Mouse (Mus musculus): ENCODE data around the gene Abhd14a. TPM values are rescaled to one million over a fixed set of nuclear protein-coding genes. Genes with fewer than 3 reads are reported as not detected.
A peak's percentile ranks its signal among the peaks of the same experiment; 100 is the strongest.

The Abhd14a gene
- polyA plus RNA-seq, 1 experiment from 2014 or later: 87.0 TPM

- peak; percentile 77 for ATAC-seq (ENCODE audit: insufficient number of reproducible peaks, low FRiP score, low TSS enrichment, low read depth)
- H3K4me3 ChIP-seq (replicated peaks): peak overlapping the region; percentile 18
Measured at GRCm38 (mm10) chr9:106421865-106422160, 25.7 kb downstream of the Abhd14a start.

GRCm38 (mm10) chr9:106421033-106421864 is 26.2 kb downstream of the Abhd14a start:
- Histone ChIP-seq H3K27me3 (no peaks in the 10 kb centered on the region), H3K9ac (no peak overlapping the region), H3K9me3 (replicated peaks) (no peaks in the 10 kb centered on the region), H3K4me1 (peaks cover 51% of the 10 kb centered on the region), H3K27ac (replicated peaks) (peak overlapping the region; percentile 17), H3K4me3 (replicated peaks) (peak overlapping the region; percentile 18), H3K36me3 (no peaks in the 10 kb centered on the region), H3K4me2 (replicated peaks) (peak overlapping the region; percentile 45)
- 7% methylated on average over 18 of the region's 18 CpGs for WGBS
- no peak for ATAC-seq (ENCODE audit: insufficient number of reproducible peaks, low FRiP score, low TSS enrichment, low read depth)

More at GRCm38 (mm10) chr9:106421865-106422160, 25.7 kb downstream of the Abhd14a start:
- H3K27ac ChIP-seq (replicated peaks): peak overlapping the region; percentile 17; the same call in 1 of the 2 replicates
- H3K27me3 ChIP-seq: no peaks in the 10 kb centered on the region
- H3K4me2 ChIP-seq (replicated peaks): peak overlapping the region; percentile 45
- H3K36me3 ChIP-seq: no peaks in the 10 kb centered on the region
- no peak overlapping the region for H3K9ac ChIP-seq
- no peaks in the 10 kb centered on the region for H3K9me3 ChIP-seq (replicated peaks)
- peaks cover 51% of the 10 kb centered on the region for H3K4me1 ChIP-seq
- 1% methylated on average over 3 of the region's 3 CpGs for WGBS

GRCm38 (mm10) chr9:106420608-106421007 is 26.9 kb downstream of the Abhd14a start:
- no peak overlapping the region for H3K4me2 ChIP-seq (replicated peaks)
- H3K4me1 ChIP-seq: peaks cover 51% of the 10 kb centered on the region
- H3K36me3 ChIP-seq: no peaks in the 10 kb centered on the region
- no peaks in the 10 kb centered on the region for H3K27me3 ChIP-seq
- no peak overlapping the region for H3K9ac ChIP-seq
- peak overlapping the region; percentile 8; the same call in 1 of the 2 replicates for H3K27ac ChIP-seq (replicated peaks)
- no peak for ATAC-seq (ENCODE audit: insufficient number of reproducible peaks, low FRiP score, low TSS enrichment, low read depth)
- 0% methylated on average over 2 of the region's 2 CpGs for WGBS
- no peak overlapping the region for H3K4me3 ChIP-seq (replicated peaks)
- no peaks in the 10 kb centered on the region for H3K9me3 ChIP-seq (replicated peaks)

DNA sequence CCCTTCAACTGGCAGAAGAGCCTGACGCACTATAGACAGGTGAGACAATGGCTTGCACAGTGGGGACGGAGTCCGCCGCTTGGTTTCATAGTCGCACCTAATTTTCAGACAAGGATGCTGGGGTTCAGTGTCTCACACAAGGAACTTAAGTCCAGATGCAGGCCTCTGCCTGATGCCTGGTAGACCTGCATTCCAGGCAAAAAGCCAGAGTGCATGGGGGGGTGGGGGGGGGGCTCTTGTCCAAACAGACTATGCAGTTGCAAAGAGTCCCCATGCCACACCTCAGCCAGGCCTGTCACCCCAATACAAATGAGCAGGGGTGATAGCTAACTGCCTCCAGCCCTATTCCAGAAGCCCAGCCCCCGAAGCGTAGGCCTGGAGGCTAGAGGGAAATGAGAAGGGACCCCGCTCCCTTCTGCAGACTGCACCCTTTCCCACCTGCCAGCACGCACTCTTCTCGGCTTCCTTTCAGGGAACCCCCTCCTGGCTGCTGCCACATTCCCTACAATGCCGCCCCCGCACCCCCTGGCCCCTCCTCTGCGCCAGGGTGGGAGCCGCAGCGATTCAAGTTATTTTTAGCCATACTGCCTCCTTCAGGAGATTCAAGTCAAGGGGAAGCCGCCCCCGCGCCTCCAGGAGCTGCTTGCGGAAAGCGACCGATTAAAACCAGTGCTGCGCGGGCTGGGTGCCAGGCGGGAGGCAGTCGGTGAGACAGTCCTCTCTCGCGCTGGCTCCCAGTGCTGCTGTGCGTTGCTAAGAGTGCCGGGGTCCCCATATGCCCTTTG is 29.4 kb downstream of the Abhd14a start:
- Histone ChIP-seq H3K36me3 (no peaks in the 10 kb centered on the region), H3K4me3 (replicated peaks) (peak overlapping the region; percentile 29), H3K4me2 (replicated peaks) (peak overlapping the region; percentile 64), H3K9ac (peak overlapping the region; percentile 28; the same call in 1 of the 2 replicates), H3K4me1 (peaks cover 51% of the 10 kb centered on the region), H3K9me3 (replicated peaks) (no peaks in the 10 kb centered on the region), H3K27me3 (no peaks in the 10 kb centered on the region), H3K27ac (replicated peaks) (peak overlapping the region; percentile 44)
- peak; percentile 71 for ATAC-seq (ENCODE audit: insufficient number of reproducible peaks, low FRiP score, low TSS enrichment, low read depth)
- WGBS: 12% methylated on average over 29 of the region's 29 CpGs

GRCm38 (mm10) chr9:106416826-106417225 is 30.7 kb downstream of the Abhd14a start:
- Histone ChIP-seq H3K4me3 (replicated peaks) (no peak overlapping the region), H3K9me3 (replicated peaks) (no peaks in the 10 kb centered on the region), H3K27ac (replicated peaks) (no peak overlapping the region), H3K27me3 (no peaks in the 10 kb centered on the region), H3K4me1 (peaks cover 47% of the 10 kb centered on the region), H3K36me3 (no peaks in the 10 kb centered on the region), H3K9ac (no peak overlapping the region), H3K4me2 (replicated peaks) (no peak overlapping the region)
- WGBS: 81% methylated on average over 6 of the region's 6 CpGs
- ATAC-seq (ENCODE audit: insufficient number of reproducible peaks, low FRiP score, low TSS enrichment, low read depth): no peak

- no peak for ATAC-seq (ENCODE audit: insufficient number of reproducible peaks, low FRiP score, low TSS enrichment, low read depth)
- whole genome bisulfite sequencing: 74% methylated on average over 5 of the region's 5 CpGs
- no peaks in the 10 kb centered on the region for H3K9me3 ChIP-seq (replicated peaks)
- no peaks in the 10 kb centered on the region for H3K27me3 ChIP-seq
- H3K4me2 ChIP-seq (replicated peaks): no peak overlapping the region
- H3K4me3 ChIP-seq (replicated peaks): no peak overlapping the region
- no peak overlapping the region for H3K9ac ChIP-seq
- H3K27ac ChIP-seq (replicated peaks): no peak overlapping the region
- H3K36me3 ChIP-seq: no peaks in the 10 kb centered on the region
- H3K4me1 ChIP-seq: peaks cover 26% of the 10 kb centered on the region
Measured at GRCm38 (mm10) chr9:106413606-106414005, 33.9 kb downstream of the Abhd14a start.

- Histone ChIP-seq H3K27me3 (no peaks in the 10 kb centered on the region), H3K27ac (replicated peaks) (no peak overlapping the region), H3K9ac (no peak overlapping the region), H3K9me3 (replicated peaks) (no peaks in the 10 kb centered on the region), H3K36me3 (no peaks in the 10 kb centered on the region), H3K4me2 (replicated peaks) (no peak overlapping the region), H3K4me1 (peaks cover 12% of the 10 kb centered on the region), H3K4me3 (replicated peaks) (no peak overlapping the region)
- WGBS: 61% methylated on average over 3 of the region's 3 CpGs
- no peak for ATAC-seq (ENCODE audit: insufficient number of reproducible peaks, low FRiP score, low TSS enrichment, low read depth)
Measured at GRCm38 (mm10) chr9:106412210-106412609, 35.3 kb downstream of the Abhd14a start.

GRCm38 (mm10) chr9:106411729-106412128 is 35.7 kb downstream of the Abhd14a start:
- WGBS: 74% methylated on average over 6 of the region's 6 CpGs
- H3K9ac ChIP-seq: no peak overlapping the region

GRCm38 (mm10) chr9:106411091-106411594 is 36.3 kb downstream of the Abhd14a start:
- Histone ChIP-seq H3K27me3 (no peaks in the 10 kb centered on the region), H3K4me1 (peaks cover 8% of the 10 kb centered on the region; the same call in 1 of the 2 replicates), H3K27ac (replicated peaks) (no peak overlapping the region), H3K9me3 (replicated peaks) (no peaks in the 10 kb centered on the region), H3K4me3 (replicated peaks) (no peak overlapping the region), H3K9ac (no peak overlapping the region), H3K4me2 (replicated peaks) (no peak overlapping the region), H3K36me3 (no peaks in the 10 kb centered on the region)
- ATAC-seq (ENCODE audit: insufficient number of reproducible peaks, low FRiP score, low TSS enrichment, low read depth): no peak
- 73% methylated on average over 9 of the region's 9 CpGs for WGBS

More at GRCm38 (mm10) chr9:106411729-106412128, 35.7 kb downstream of the Abhd14a start:
- no peak overlapping the region for H3K4me2 ChIP-seq (replicated peaks)
- no peak overlapping the region for H3K27ac ChIP-seq (replicated peaks)
- H3K9me3 ChIP-seq (replicated peaks): no peaks in the 10 kb centered on the region
- H3K4me3 ChIP-seq (replicated peaks): no peak overlapping the region
- H3K36me3 ChIP-seq: no peaks in the 10 kb centered on the region
- peaks cover 8% of the 10 kb centered on the region; the same call in 1 of the 2 replicates for H3K4me1 ChIP-seq
- no peak for ATAC-seq (ENCODE audit: insufficient number of reproducible peaks, low FRiP score, low TSS enrichment, low read depth)
- no peaks in the 10 kb centered on the region for H3K27me3 ChIP-seq

GRCm38 (mm10) chr9:106410086-106410650 is 37.3 kb downstream of the Abhd14a start:
- Histone ChIP-seq H3K27ac (replicated peaks) (no peak overlapping the region), H3K4me2 (replicated peaks) (no peak overlapping the region), H3K9ac (no peak overlapping the region), H3K4me3 (replicated peaks) (no peak overlapping the region), H3K36me3 (no peaks in the 10 kb centered on the region), H3K27me3 (no peaks in the 10 kb centered on the region), H3K9me3 (replicated peaks) (no peaks in the 10 kb centered on the region), H3K4me1 (peaks cover 13% of the 10 kb centered on the region; the same call in 1 of the 2 replicates)
- 66% methylated on average over 2 of the region's 2 CpGs for WGBS
- ATAC-seq (ENCODE audit: insufficient number of reproducible peaks, low FRiP score, low TSS enrichment, low read depth): no peak

DNA sequence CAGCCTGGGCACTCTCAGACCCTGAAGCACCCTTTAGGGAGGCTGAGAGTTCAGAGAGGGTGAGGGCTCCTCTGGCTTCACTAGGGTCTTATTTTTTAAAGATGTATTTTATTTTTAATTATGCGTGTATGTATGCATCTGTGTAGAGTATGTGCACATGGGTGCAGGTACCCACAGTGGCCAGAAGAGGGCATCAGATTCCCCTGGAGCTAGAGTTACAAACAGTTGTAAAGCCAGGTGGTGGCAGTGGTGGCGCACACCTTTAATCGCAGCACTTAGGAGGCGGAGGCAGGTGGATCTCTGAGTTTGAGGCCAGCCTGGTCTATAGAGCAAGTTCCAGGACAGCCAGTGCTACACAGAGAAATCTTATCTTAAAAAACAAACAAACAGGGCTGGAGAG is 38.4 kb downstream of the Abhd14a start:
- Histone ChIP-seq H3K27ac (replicated peaks) (no peak overlapping the region), H3K4me3 (replicated peaks) (no peak overlapping the region), H3K9me3 (replicated peaks) (no peaks in the 10 kb centered on the region), H3K4me2 (replicated peaks) (no peak overlapping the region), H3K9ac (no peak overlapping the region), H3K4me1 (peaks cover 13% of the 10 kb centered on the region; the same call in 1 of the 2 replicates), H3K36me3 (no peaks in the 10 kb centered on the region), H3K27me3 (no peaks in the 10 kb centered on the region)
- ATAC-seq (ENCODE audit: insufficient number of reproducible peaks, low FRiP score, low TSS enrichment, low read depth): no peak
- WGBS: 95% methylated on average over 4 of the region's 4 CpGs

All from embryonic facial prominence, embryonic 15.5 days (tissue).